Mouse (Mus musculus) megakaryocyte, adult 5-6 weeks (primary cell): ENCODE measurements at regions not wholly inside any gene's neighbourhood (a gene's known extent, or its start where the extent isn't known, plus 50 kb on each side); places are given as distances from the start of the nearest gene placed in this dataset.

Source experiments
- ATAC-seq: 2 replicates; pipeline ENCODE4 v1.8.0; 2016; ENCODE audit warnings: mild to moderate bottlenecking, inconsistent platforms; ENCODE audit not compliant: poor library complexity, severe bottlenecking

- no peak for ATAC-seq
Measured at GRCm38 (mm10) chr9:120718812-120719211, 147.6 kb downstream of the Rpl14 start.

- no peak for ATAC-seq
Measured at GRCm38 (mm10) chr9:120721451-120722123, 150.3 kb downstream of the Rpl14 start.

GRCm38 (mm10) chr9:120723026-120723425 lies 151.8 kb downstream of the Rpl14 start:
- no peak for ATAC-seq

GRCm38 (mm10) chr9:120731952-120732622 lies 160.8 kb downstream of the Rpl14 start:
- no peak for ATAC-seq

- no peak for ATAC-seq
Measured at GRCm38 (mm10) chr9:120732650-120733293, 161.5 kb downstream of the Rpl14 start.

GRCm38 (mm10) chr9:120733681-120734465 lies 162.6 kb downstream of the Rpl14 start:
- no peak for ATAC-seq

- no peak for ATAC-seq
Measured at GRCm38 (mm10) chr9:120735217-120735616, 164.0 kb downstream of the Rpl14 start.

GRCm38 (mm10) chr9:120737956-120738355 lies 166.7 kb downstream of the Rpl14 start:
- no peak for ATAC-seq

GRCm38 (mm10) chr9:120739199-120739952 lies 168.1 kb downstream of the Rpl14 start:
- ATAC-seq, result peak; percentile 27; the same call in 1 of the 2 replicates

- ATAC-seq, result no peak
Measured at GRCm38 (mm10) chr9:120739953-120740524, 168.8 kb downstream of the Rpl14 start.

GRCm38 (mm10) chr9:120741521-120741920 lies 170.3 kb downstream of the Rpl14 start:
- no peak for ATAC-seq

GRCm38 (mm10) chr9:120743455-120743854 lies 172.2 kb downstream of the Rpl14 start:
- ATAC-seq, result no peak

- ATAC-seq, result no peak
Measured at GRCm38 (mm10) chr9:120745674-120746073, 174.4 kb downstream of the Rpl14 start.

GRCm38 (mm10) chr9:120750820-120751219 lies 178.2 kb upstream of the Ctnnb1 start:
- no peak for ATAC-seq

GRCm38 (mm10) chr9:120751686-120752484 lies 177.1 kb upstream of the Ctnnb1 start:
- no peak for ATAC-seq

- no peak for ATAC-seq
Measured at GRCm38 (mm10) chr9:120754151-120754550, 174.9 kb upstream of the Ctnnb1 start.

GRCm38 (mm10) chr9:120755486-120755885 lies 173.5 kb upstream of the Ctnnb1 start:
- ATAC-seq, result no peak

GRCm38 (mm10) chr9:120758003-120758402 lies 171.0 kb upstream of the Ctnnb1 start:
- ATAC-seq, result no peak

- ATAC-seq, result no peak
Measured at GRCm38 (mm10) chr9:120758632-120759031, 170.4 kb upstream of the Ctnnb1 start.
